Mouse (Mus musculus) olfactory bulb, adult 2 months (tissue): ENCODE data around the gene Tyk2.

Experiments
- CTCF ChIP-seq: fragments of 200-500 bp; IDR thresholded peaks from 2 replicates; pipeline ENCODE4 v1.5.1; 2012; ENCODE audit warnings: low read depth, mild to moderate bottlenecking, low read length, moderate library complexity; ENCODE audit not compliant: insufficient read depth
- POLR2A ChIP-seq: fragments of 200-500 bp; IDR thresholded peaks from 2 replicates; pipeline ENCODE4 v1.6.1; 2012; ENCODE audit warnings: mild to moderate bottlenecking, low read depth, low read length, moderate library complexity; ENCODE audit not compliant: insufficient read depth

- TF ChIP-seq POLR2A, result peak; percentile 68
- no peak for TF ChIP-seq CTCF
Observed at GRCm38 (mm10) chr9:21073044-21073840, 57.8 kb downstream of the Tyk2 start, which contains the start of the genes Gm49373 and Fdx1l.
